Mouse (Mus musculus) hindbrain, embryonic 15.5 days (tissue): ENCODE results near the gene Dvl1. TPM values are rescaled to one million over a fixed set of nuclear protein-coding genes. Genes with fewer than 3 reads are reported as not detected.

ENCODE experiments used
- ATAC-seq: fragments of 200-750 bp; cut with Nextera tagmentation; 2 replicates; pipeline ENCODE4 v1.8.0; 2017; ENCODE audit warnings: low read depth, moderate number of reproducible peaks, moderate TSS enrichment; ENCODE audit not compliant: low FRiP score
- H3K27ac ChIP-seq: fragments of 300-500 bp; sonication (generic); replicated peaks from 2 replicates; pipeline ENCODE4 v1.5.1; 2015; ENCODE audit warnings: mild to moderate bottlenecking, inconsistent platforms
- H3K27me3 ChIP-seq: fragments of 300-500 bp; sonication (generic); 2 replicates; pipeline ENCODE4 v1.6.1; 2015; ENCODE audit warnings: control low read depth, inconsistent platforms
- H3K36me3 ChIP-seq: fragments of 300-500 bp; sonication (generic); 2 replicates; pipeline ENCODE4 v1.6.1; 2015; ENCODE audit warnings: control low read depth, inconsistent platforms
- H3K4me1 ChIP-seq: fragments of 300-500 bp; sonication (generic); replicated peaks from 2 replicates; pipeline ENCODE4 v1.6.1; 2015; ENCODE audit warnings: control low read depth, inconsistent platforms
- H3K4me2 ChIP-seq: fragments of 300-500 bp; sonication (generic); 2 replicates; pipeline ENCODE4 v1.6.1; 2015; ENCODE audit warnings: moderate library complexity, mild to moderate bottlenecking, inconsistent platforms
- H3K4me3 ChIP-seq: fragments of 300-500 bp; sonication (generic); 2 replicates; pipeline ENCODE4 v1.5.1; 2015; ENCODE audit warnings: mild to moderate bottlenecking, inconsistent platforms
- H3K9ac ChIP-seq: fragments of 300-500 bp; sonication (generic); 2 replicates; pipeline ENCODE4 v1.6.1; 2015; ENCODE audit warnings: inconsistent platforms
- H3K9me3 ChIP-seq: fragments of 300-500 bp; sonication (generic); 2 replicates; pipeline ENCODE4 v1.6.1; 2016; ENCODE audit warnings: control low read depth, inconsistent platforms
- WGBS: fragments of 180-500 bp; shearing (Covaris S2); methylation state at CpG from one replicate; pipeline ENCODE4 v1.1.7; 2015; 5-methylcytosine and 5-hydroxymethylcytosine counted together
- polyA plus RNA-seq: library from polyadenylated mRNA; unstranded; fragments of >200 nt; fragmentation: Nextera tagmentation; extraction: Ambion mirVana; gene quantifications from 2 replicates; pipeline ENCODE4 v1.2.1, GENCODE M21; 2015

Dvl1 gene
- polyA plus RNA-seq, 1 experiment from 2014 or later = 32.8 TPM

- peaks cover 6% of the 10 kb centered on the region for H3K27me3 ChIP-seq
- ATAC-seq = 0 out of 2 replicates have a peak, but pooled peaks have one; percentile 27
- peak overlapping the region; percentile 21 for H3K4me3 ChIP-seq
- H3K4me2 ChIP-seq = peak overlapping the region; percentile 52
- no peaks in the 10 kb centered on the region for H3K9me3 ChIP-seq
- peaks cover 14% of the 10 kb centered on the region for H3K4me1 ChIP-seq
- no peaks in the 10 kb centered on the region for H3K36me3 ChIP-seq
- no peak overlapping the region for H3K9ac ChIP-seq
- under 1% methylated on average over 32 of the region's 32 CpGs for WGBS
- H3K27ac ChIP-seq = no peak overlapping the region
Observed at GRCm38 (mm10) chr4:155841003-155841454, 6.2 kb upstream of the Dvl1 start.

GRCm38 (mm10) chr4:155841651-155842270 lies 5.4 kb upstream of the Dvl1 start:
- H3K9ac ChIP-seq = no peak overlapping the region
- H3K27me3 ChIP-seq = peaks cover 6% of the 10 kb centered on the region
- 35% methylated on average over 38 of the region's 38 CpGs for WGBS
- H3K36me3 ChIP-seq = no peaks in the 10 kb centered on the region
- 0 out of 2 replicates have a peak overlapping the region, but pooled peaks have one; percentile 21 for H3K4me3 ChIP-seq
- no peak overlapping the region for H3K27ac ChIP-seq
- peak overlapping the region; percentile 52 for H3K4me2 ChIP-seq
- peaks cover 20% of the 10 kb centered on the region for H3K4me1 ChIP-seq
- no peaks in the 10 kb centered on the region for H3K9me3 ChIP-seq
- no peak for ATAC-seq

- WGBS = 88% methylated on average over 5 of the region's 5 CpGs
- Histone ChIP-seq H3K27me3 (peaks cover 6% of the 10 kb centered on the region), H3K9ac (no peak overlapping the region), H3K9me3 (no peaks in the 10 kb centered on the region), H3K4me3 (no peak overlapping the region), H3K4me2 (no peak overlapping the region), H3K27ac (no peak overlapping the region), H3K36me3 (no peaks in the 10 kb centered on the region), H3K4me1 (peaks cover 24% of the 10 kb centered on the region)
- no peak for ATAC-seq
Observed at GRCm38 (mm10) chr4:155843231-155843630, 4.0 kb upstream of the Dvl1 start.

GRCm38 (mm10) chr4:155847591-155848352 lies 570 bp downstream of the Dvl1 start:
- no peaks in the 10 kb centered on the region for H3K9me3 ChIP-seq
- ATAC-seq = peak; percentile 63; the same call in 1 of the 2 replicates
- H3K27ac ChIP-seq = peak overlapping the region; percentile 85
- H3K36me3 ChIP-seq = no peaks in the 10 kb centered on the region
- under 1% methylated on average over 60 of the region's 69 CpGs for WGBS
- peak overlapping the region; percentile 84 for H3K4me2 ChIP-seq
- H3K4me3 ChIP-seq = peak overlapping the region; percentile 51
- peaks cover 45% of the 10 kb centered on the region for H3K4me1 ChIP-seq
- H3K9ac ChIP-seq = peak overlapping the region; percentile 96
- no peaks in the 10 kb centered on the region for H3K27me3 ChIP-seq

GRCm38 (mm10) chr4:155848434-155849095 lies 1.4 kb downstream of the Dvl1 start:
- no peaks in the 10 kb centered on the region for H3K36me3 ChIP-seq
- peak overlapping the region; percentile 51 for H3K4me3 ChIP-seq
- H3K4me1 ChIP-seq = peaks cover 45% of the 10 kb centered on the region
- H3K9me3 ChIP-seq = no peaks in the 10 kb centered on the region
- no peak for ATAC-seq
- H3K9ac ChIP-seq = peak overlapping the region; percentile 96
- no peaks in the 10 kb centered on the region for H3K27me3 ChIP-seq
- 57% methylated on average over 7 of the region's 7 CpGs for WGBS
- no peak overlapping the region for H3K27ac ChIP-seq
- H3K4me2 ChIP-seq = peak overlapping the region; percentile 84

- H3K27ac ChIP-seq = no peak overlapping the region
- H3K36me3 ChIP-seq = no peaks in the 10 kb centered on the region
- H3K4me1 ChIP-seq = peaks cover 45% of the 10 kb centered on the region
- ATAC-seq = no peak
- 0 out of 2 replicates have a peak overlapping the region, but pooled peaks have one; percentile 51 for H3K4me3 ChIP-seq
- H3K4me2 ChIP-seq = peak overlapping the region; percentile 84
- H3K27me3 ChIP-seq = no peaks in the 10 kb centered on the region
- no peak overlapping the region for H3K9ac ChIP-seq
- no peaks in the 10 kb centered on the region for H3K9me3 ChIP-seq
- WGBS = 85% methylated on average over 2 of the region's 2 CpGs
Observed at GRCm38 (mm10) chr4:155849391-155849790, 2.2 kb downstream of the Dvl1 start.

GRCm38 (mm10) chr4:155849792-155850451 lies 2.7 kb downstream of the Dvl1 start:
- H3K4me2 ChIP-seq = 0 out of 2 replicates have a peak overlapping the region, but pooled peaks have one; percentile 84
- no peak overlapping the region for H3K9ac ChIP-seq
- no peaks in the 10 kb centered on the region for H3K9me3 ChIP-seq
- ATAC-seq = no peak
- WGBS = 91% methylated on average over 3 of the region's 3 CpGs
- no peaks in the 10 kb centered on the region for H3K27me3 ChIP-seq
- no peak overlapping the region for H3K4me3 ChIP-seq
- H3K27ac ChIP-seq = no peak overlapping the region
- H3K4me1 ChIP-seq = peaks cover 45% of the 10 kb centered on the region
- peaks cover 4% of the 10 kb centered on the region; the same call in 1 of the 2 replicates for H3K36me3 ChIP-seq

- no peak overlapping the region for H3K4me3 ChIP-seq
- no peak overlapping the region for H3K4me2 ChIP-seq
- no peak for ATAC-seq
- 92% methylated on average over 3 of the region's 3 CpGs for WGBS
- peaks cover 19% of the 10 kb centered on the region; the same call in 1 of the 2 replicates for H3K36me3 ChIP-seq
- no peaks in the 10 kb centered on the region for H3K9me3 ChIP-seq
- H3K27ac ChIP-seq = no peak overlapping the region
- peaks cover 43% of the 10 kb centered on the region for H3K4me1 ChIP-seq
- no peaks in the 10 kb centered on the region for H3K27me3 ChIP-seq
- H3K9ac ChIP-seq = no peak overlapping the region
Observed at GRCm38 (mm10) chr4:155851368-155851767, 4.2 kb downstream of the Dvl1 start.

GRCm38 (mm10) chr4:155851951-155852411 lies 4.8 kb downstream of the Dvl1 start:
- H3K4me2 ChIP-seq = no peak overlapping the region
- H3K4me3 ChIP-seq = no peak overlapping the region
- peaks cover 38% of the 10 kb centered on the region for H3K4me1 ChIP-seq
- no peaks in the 10 kb centered on the region for H3K27me3 ChIP-seq
- no peak overlapping the region for H3K27ac ChIP-seq
- no peak for ATAC-seq
- WGBS = 62% methylated on average over 2 of the region's 2 CpGs
- peaks cover 24% of the 10 kb centered on the region; the same call in 1 of the 2 replicates for H3K36me3 ChIP-seq
- no peaks in the 10 kb centered on the region for H3K9me3 ChIP-seq
- no peak overlapping the region for H3K9ac ChIP-seq

- 89% methylated on average over 9 of the region's 9 CpGs for WGBS
- H3K9ac ChIP-seq = no peak overlapping the region
- H3K4me2 ChIP-seq = no peak overlapping the region
- H3K4me3 ChIP-seq = no peak overlapping the region
- H3K4me1 ChIP-seq = peaks cover 32% of the 10 kb centered on the region
- peaks cover 36% of the 10 kb centered on the region for H3K36me3 ChIP-seq
- H3K9me3 ChIP-seq = no peaks in the 10 kb centered on the region
- no peak overlapping the region for H3K27ac ChIP-seq
- no peaks in the 10 kb centered on the region for H3K27me3 ChIP-seq
- no peak for ATAC-seq
Observed at GRCm38 (mm10) chr4:155853421-155853820, 6.2 kb downstream of the Dvl1 start.

- no peaks in the 10 kb centered on the region for H3K9me3 ChIP-seq
- H3K4me3 ChIP-seq = no peak overlapping the region
- no peak overlapping the region for H3K27ac ChIP-seq
- ATAC-seq = no peak
- peaks cover 48% of the 10 kb centered on the region for H3K36me3 ChIP-seq
- WGBS = 97% methylated on average over 12 of the region's 12 CpGs
- no peak overlapping the region for H3K9ac ChIP-seq
- H3K4me2 ChIP-seq = no peak overlapping the region
- H3K27me3 ChIP-seq = no peaks in the 10 kb centered on the region
- H3K4me1 ChIP-seq = peaks cover 17% of the 10 kb centered on the region
Observed at GRCm38 (mm10) chr4:155854991-155855390, 7.8 kb downstream of the Dvl1 start.
